Mouse (Mus musculus) neutrophil, adult 5-6 weeks (primary cell): Measurements from ENCODE around the gene Ccdc183. TPM values are rescaled to one million over a fixed set of nuclear protein-coding genes. Genes with fewer than 3 reads are reported as not detected.
A peak's percentile ranks its signal among the peaks of the same experiment; 100 is the strongest.

Experiments
- ATAC-seq: fragments of 151-379, 151-347 bp; 2 replicates; pipeline ENCODE4 v1.8.0; 2017; ENCODE audit warnings: mild to moderate bottlenecking, moderate TSS enrichment; ENCODE audit not compliant: insufficient number of reproducible peaks, poor library complexity, low FRiP score, severe bottlenecking; ENCODE audit errors: extremely low read depth
- total RNA-seq: library from RNA; stranded (forward); fragments of 200-1000 nt; gene quantifications from 2 replicates; pipeline ENCODE4 v1.2.3, GENCODE M21; 2017

Ccdc183 gene
- total RNA-seq, 1 experiment from 2014 or later, result not detected

DNA sequence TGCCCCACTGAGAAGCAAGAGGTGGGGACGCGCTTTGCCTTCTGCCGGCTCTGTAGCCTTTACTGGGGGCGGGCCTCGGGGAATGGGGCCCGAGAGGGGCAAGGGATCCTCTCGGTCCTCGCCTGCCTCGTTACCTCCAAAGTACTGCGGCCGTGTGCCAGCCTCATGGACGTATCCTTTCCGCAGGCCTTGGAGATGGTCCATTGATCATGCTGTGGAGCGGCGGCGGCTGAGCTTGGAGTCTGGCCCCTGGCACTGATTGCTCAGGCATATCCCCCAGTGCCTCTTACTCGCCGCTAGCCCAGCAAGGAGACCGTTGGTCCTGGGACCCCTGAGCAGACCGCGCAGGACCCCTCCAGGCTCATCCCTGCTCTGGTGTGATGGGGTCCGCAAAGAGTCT lies 1.1 kb downstream of the Ccdc183 start:
- no peak for ATAC-seq

DNA sequence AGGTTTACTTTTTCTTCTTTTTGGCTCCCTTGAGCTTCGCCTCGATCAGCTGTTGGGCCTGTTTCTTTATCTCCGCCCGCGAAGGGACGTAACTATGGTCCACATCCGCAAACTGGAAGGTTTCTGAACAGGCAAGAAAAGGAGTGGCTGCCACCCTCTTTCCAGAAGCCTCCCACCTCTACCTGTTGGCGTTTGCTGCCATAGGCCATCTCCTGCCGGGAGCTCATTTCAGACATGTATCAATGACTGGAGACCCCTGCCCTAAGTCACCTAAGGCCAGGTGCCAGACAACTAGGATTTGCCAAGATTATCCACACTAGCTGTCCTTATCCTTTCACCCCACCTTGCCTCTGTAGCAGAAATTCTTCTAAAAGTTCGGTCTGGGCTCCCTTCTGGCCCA lies 8.8 kb downstream of the Ccdc183 start:
- ATAC-seq, result no peak

- ATAC-seq, result peak; percentile 80
Observed at GRCm38 (mm10) chr2:25607761-25608622, 9.5 kb downstream of the Ccdc183 start, which contains the start of gene Rabl6. Gene Rabl6 (minus strand): TSS chr2:25608521.

GRCm38 (mm10) chr2:25602526-25602925 lies 15.0 kb downstream of the Ccdc183 start:
- ATAC-seq, result no peak

DNA sequence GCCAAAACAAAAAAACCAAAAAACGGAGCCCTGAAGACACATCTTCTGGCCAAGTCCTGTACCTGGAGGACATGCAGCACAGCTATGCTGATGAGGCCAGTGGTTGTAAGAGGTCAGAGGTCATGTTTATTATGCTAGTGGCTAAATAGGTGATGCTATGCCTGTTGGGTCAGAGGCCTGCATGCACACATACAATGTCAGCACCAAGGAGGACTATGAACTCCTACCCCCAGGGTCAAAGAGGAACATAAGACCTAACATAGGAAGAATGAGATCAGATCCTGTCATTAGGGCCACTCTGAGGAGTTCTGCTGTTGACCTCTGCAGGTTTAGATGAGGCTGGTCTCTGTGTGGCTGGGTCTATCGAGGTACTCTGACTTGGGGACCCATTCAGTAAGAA lies 17.4 kb downstream of the Ccdc183 start:
- ATAC-seq, result no peak

GRCm38 (mm10) chr2:25598749-25599148 lies 18.7 kb downstream of the Ccdc183 start:
- ATAC-seq, result no peak

GRCm38 (mm10) chr2:25596765-25597510 lies 20.5 kb downstream of the Ccdc183 start:
- ATAC-seq, result no peak

GRCm38 (mm10) chr2:25591863-25592262 lies 25.6 kb downstream of the Ccdc183 start:
- peak; percentile 16; the same call in 1 of the 2 replicates for ATAC-seq

GRCm38 (mm10) chr2:25588227-25588907 lies 29.1 kb downstream of the Ccdc183 start:
- ATAC-seq, result no peak

GRCm38 (mm10) chr2:25587290-25587689 lies 30.2 kb downstream of the Ccdc183 start:
- no peak for ATAC-seq

- ATAC-seq, result no peak
Observed at GRCm38 (mm10) chr2:25585601-25586000, 31.9 kb downstream of the Ccdc183 start.

- ATAC-seq, result no peak
Observed at GRCm38 (mm10) chr2:25584856-25585255, 32.6 kb downstream of the Ccdc183 start.

DNA sequence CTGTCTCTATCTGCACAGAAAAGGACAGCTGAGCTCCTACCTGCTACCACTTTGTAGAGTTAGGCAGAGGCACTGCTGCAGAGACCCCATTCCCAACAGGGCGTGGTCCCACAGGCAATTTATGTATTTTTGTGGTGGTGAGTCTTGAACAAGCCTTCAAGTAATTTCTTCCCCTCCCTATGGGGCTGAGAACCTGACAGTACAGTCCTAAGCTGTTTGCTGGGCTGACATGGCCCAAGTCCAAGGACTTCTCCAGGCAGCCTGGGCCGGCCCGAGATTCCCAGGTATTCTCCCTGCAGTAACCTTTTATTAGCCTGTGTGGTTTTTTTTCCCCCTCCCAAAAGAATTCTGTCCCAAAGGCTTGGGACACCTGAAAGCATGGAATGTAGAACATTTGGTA lies 33.3 kb downstream of the Ccdc183 start:
- ATAC-seq, result no peak

- ATAC-seq, result no peak
Observed at GRCm38 (mm10) chr2:25583571-25583970, 33.9 kb downstream of the Ccdc183 start.

DNA sequence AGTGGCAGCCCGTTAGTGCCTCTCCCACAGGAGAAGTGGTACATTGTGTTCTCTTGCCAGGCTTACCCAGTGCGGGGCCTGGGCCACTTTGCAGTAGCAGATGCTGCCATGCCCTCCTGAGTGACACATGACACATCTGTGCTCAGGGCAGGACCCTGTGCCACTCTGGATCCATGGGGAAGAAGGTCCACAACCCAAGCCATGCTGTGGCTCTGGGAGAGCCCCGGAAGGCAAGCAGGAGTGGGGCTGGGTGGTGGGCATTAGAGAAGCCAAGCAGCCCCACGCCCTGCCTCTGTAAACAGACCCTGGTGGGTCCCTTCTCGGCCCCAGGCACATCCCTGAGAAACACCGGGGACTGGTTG lies 34.4 kb downstream of the Ccdc183 start:
- ATAC-seq, result no peak

- no peak for ATAC-seq
Observed at GRCm38 (mm10) chr2:25582466-25583119, 34.9 kb downstream of the Ccdc183 start.

DNA sequence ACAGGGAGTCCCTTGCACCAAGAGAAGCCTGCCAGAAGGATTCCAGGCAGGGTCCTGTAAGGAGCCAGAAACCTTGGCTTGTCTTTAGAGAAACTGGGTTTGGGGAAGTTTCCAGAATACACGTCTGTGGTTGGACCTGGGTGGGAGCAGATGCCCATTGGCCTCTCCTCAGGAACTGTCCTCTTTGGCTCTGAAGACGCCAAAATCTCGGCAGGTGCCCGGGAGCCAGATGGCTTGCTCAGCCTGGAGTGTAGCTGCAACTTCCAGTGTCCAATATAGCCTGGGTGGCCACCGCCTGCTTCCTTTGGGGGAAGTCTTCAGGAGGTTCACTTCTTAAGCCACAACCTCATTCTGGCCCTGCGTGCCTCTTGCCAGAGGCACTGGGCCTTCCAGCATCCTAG lies 35.6 kb downstream of the Ccdc183 start:
- no peak for ATAC-seq

- ATAC-seq, result peak; percentile 66
Observed at GRCm38 (mm10) chr2:25581294-25581864, 36.1 kb downstream of the Ccdc183 start, which contains the start of gene Ajm1. Gene Ajm1 (minus strand): TSS chr2:25581757.

- no peak for ATAC-seq
Observed at GRCm38 (mm10) chr2:25580621-25581101, 36.8 kb downstream of the Ccdc183 start.
